Comparison of ENCODE assay signal across 8 mouse cellular contexts in the genomic region with DNA sequence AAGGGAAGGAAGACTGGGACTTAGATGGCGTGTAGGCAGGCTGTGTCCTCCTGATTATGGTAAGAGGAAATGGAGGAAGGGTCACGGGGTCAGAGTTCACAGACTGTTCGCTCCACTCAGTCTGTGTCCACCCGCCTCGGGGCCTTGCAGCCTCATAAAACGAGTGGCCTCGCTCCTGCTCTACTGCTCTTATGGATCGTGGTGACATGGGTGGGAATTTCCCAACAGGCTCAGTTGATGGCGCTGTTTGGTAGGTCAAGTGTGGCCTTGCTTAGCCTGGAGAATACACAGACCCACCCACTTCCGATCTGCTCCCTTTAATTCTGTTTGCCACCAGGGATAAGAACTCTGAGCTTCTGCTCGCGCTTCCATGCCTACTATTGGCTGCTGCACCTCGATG. TPM values are rescaled to one million over a fixed set of nuclear protein-coding genes. Genes with fewer than 3 reads are reported as not detected.
A peak's percentile ranks its signal among the peaks of the same experiment; 100 is the strongest.
DNase-seq lines count a peak whose midpoint lies in the region; ATAC-seq and TF ChIP-seq lines count a peak whose summit lies in the region.

No protein-coding gene starts in this region.

- H3K4me2 ChIP-seq in hindbrain, embryonic 15.5 days, result no peak overlapping the region
- no peak overlapping the region for H3K4me2 ChIP-seq in hindbrain, embryonic 12.5 days (replicated peaks)
- no peak overlapping the region for H3K4me2 ChIP-seq in heart, embryonic 14.5 days (ENCODE audit: low read length)
- H3K4me2 ChIP-seq in midbrain, postnatal 0 days (ENCODE audit: low read depth, low read length, poor library complexity, severe bottlenecking), result no peak overlapping the region

- 40% methylated on average over 13 of the region's 13 CpGs for WGBS in hindbrain, embryonic 15.5 days
- WGBS in hindbrain, embryonic 12.5 days, result 37% methylated on average over 13 of the region's 13 CpGs
- WGBS in heart, embryonic 14.5 days, result 28% methylated on average over 13 of the region's 13 CpGs
- WGBS in limb, embryonic 10.5 days, result 23% methylated on average over 13 of the region's 13 CpGs
- WGBS in midbrain, postnatal 0 days, result 50% methylated on average over 13 of the region's 13 CpGs

- TF ChIP-seq CTCF in midbrain, postnatal 0 days (IDR thresholded peaks at IDR 0.05), result peak; percentile 52

- no peaks in the 10 kb centered on the region for H3K4me1 ChIP-seq in hindbrain, embryonic 15.5 days (replicated peaks)
- H3K4me1 ChIP-seq in hindbrain, embryonic 12.5 days, result no peaks in the 10 kb centered on the region
- 0 out of 4 replicates have a peak, but pooled peaks cover 0 to 2% of the 10 kb centered on the region in 2 experiments for H3K4me1 ChIP-seq in heart, embryonic 14.5 days (ENCODE audit: control insufficient read depth in 2 of 2, insufficient read depth in 2 of 2, low read length in 2 of 2)
- peaks cover 12% of the 10 kb centered on the region for H3K4me1 ChIP-seq in limb, embryonic 10.5 days
- H3K4me1 ChIP-seq in midbrain, postnatal 0 days (ENCODE audit: insufficient read depth, low read length), result no peaks in the 10 kb centered on the region

- H3K27ac ChIP-seq in hindbrain, embryonic 15.5 days (replicated peaks), result no peak overlapping the region
- no peak overlapping the region for H3K27ac ChIP-seq in hindbrain, embryonic 12.5 days
- no peak overlapping the region for H3K27ac ChIP-seq in heart, embryonic 14.5 days (replicated peaks in 1 of 2; ENCODE audit: control insufficient read depth in 1 of 2, insufficient read depth in 1 of 2, low read depth in 2 of 2, low read length in 2 of 2)
- no peak overlapping the region for H3K27ac ChIP-seq in limb, embryonic 10.5 days
- no peak overlapping the region for H3K27ac ChIP-seq in midbrain, postnatal 0 days (ENCODE audit: low read depth, low read length)

- H3K27me3 ChIP-seq in hindbrain, embryonic 15.5 days, result 0 out of 2 replicates have a peak, but pooled peaks cover 2% of the 10 kb centered on the region
- H3K27me3 ChIP-seq in hindbrain, embryonic 12.5 days, result no peaks in the 10 kb centered on the region; the same call in 1 of the 2 replicates
- no peaks in the 10 kb centered on the region for H3K27me3 ChIP-seq in heart, embryonic 14.5 days (ENCODE audit: control insufficient read depth, insufficient read depth, low read length)
- no peaks in the 10 kb centered on the region; the same call in 1 of the 2 replicates for H3K27me3 ChIP-seq in limb, embryonic 10.5 days (ENCODE audit: low read depth, poor library complexity, severe bottlenecking)
- no peaks in the 10 kb centered on the region for H3K27me3 ChIP-seq in midbrain, postnatal 0 days (ENCODE audit: insufficient read depth, low read length)

- no peaks in the 10 kb centered on the region for H3K36me3 ChIP-seq in hindbrain, embryonic 15.5 days
- H3K36me3 ChIP-seq in hindbrain, embryonic 12.5 days, result no peaks in the 10 kb centered on the region
- no peaks in the 10 kb centered on the region for H3K36me3 ChIP-seq in heart, embryonic 14.5 days (ENCODE audit: control insufficient read depth, insufficient read depth, low read length)
- no peaks in the 10 kb centered on the region for H3K36me3 ChIP-seq in limb, embryonic 10.5 days
- no peaks in the 10 kb centered on the region for H3K36me3 ChIP-seq in midbrain, postnatal 0 days (ENCODE audit: insufficient read depth, low read length)

- peak; percentile 26 for DNase-seq in adrenal gland, postnatal 25 days
- peak; percentile 63 for DNase-seq in limb, embryonic 10.5 days (ENCODE audit: low spot score)
- DNase-seq in midbrain, postnatal 0 days (ENCODE audit: low spot score), result peak; percentile 28
- no peak for DNase-seq in left cerebral cortex, adult 8-10 months (ENCODE audit: low spot score in 2 of 2)
- DNase-seq in layer of hippocampus, adult 9-11 months, result no peak

- H3K9ac ChIP-seq in hindbrain, embryonic 15.5 days, result no peak overlapping the region
- H3K9ac ChIP-seq in hindbrain, embryonic 12.5 days, result no peak overlapping the region
- H3K9ac ChIP-seq in heart, embryonic 14.5 days (ENCODE audit: low read length), result no peak overlapping the region
- H3K9ac ChIP-seq in midbrain, postnatal 0 days (replicated peaks; ENCODE audit: low read length, poor library complexity, severe bottlenecking), result no peak overlapping the region

- H3K9me3 ChIP-seq in hindbrain, embryonic 15.5 days, result no peaks in the 10 kb centered on the region
- H3K9me3 ChIP-seq in hindbrain, embryonic 12.5 days (replicated peaks), result no peaks in the 10 kb centered on the region
- no peaks in the 10 kb centered on the region for H3K9me3 ChIP-seq in heart, embryonic 14.5 days (ENCODE audit: control insufficient read depth, low read length)
- no peaks in the 10 kb centered on the region for H3K9me3 ChIP-seq in limb, embryonic 10.5 days (replicated peaks)
- H3K9me3 ChIP-seq in midbrain, postnatal 0 days (ENCODE audit: low read length), result no peaks in the 10 kb centered on the region

- ATAC-seq in hindbrain, embryonic 15.5 days (ENCODE audit: low FRiP score, low read depth), result peak; percentile 52; the same call in 1 of the 2 replicates
- no peak for ATAC-seq in hindbrain, embryonic 12.5 days (ENCODE audit: low FRiP score)
- ATAC-seq in heart, embryonic 14.5 days (ENCODE audit: insufficient number of reproducible peaks, insufficient read depth, low FRiP score, low read depth), result peak; percentile 49; the same call in 1 of the 2 replicates
- no peak for ATAC-seq in midbrain, postnatal 0 days (ENCODE audit: low FRiP score)

- H3K4me3 ChIP-seq in hindbrain, embryonic 15.5 days, result no peak overlapping the region
- no peak overlapping the region for H3K4me3 ChIP-seq in hindbrain, embryonic 12.5 days
- no peak overlapping the region for H3K4me3 ChIP-seq in heart, embryonic 14.5 days (ENCODE audit: control insufficient read depth in 1 of 2, insufficient read depth in 1 of 2, low read depth in 1 of 2, low read length in 2 of 2)
- H3K4me3 ChIP-seq in limb, embryonic 10.5 days, result no peak overlapping the region
- H3K4me3 ChIP-seq in midbrain, postnatal 0 days (ENCODE audit: low read depth, low read length), result no peak overlapping the region

RNA-seq across cellular contexts. Expression of a gene that starts 33.1 kb away (rescaled TPM):
- polyA plus RNA-seq in hindbrain, embryonic 15.5 days (2015; fragmentation: Nextera tagmentation; extraction: Ambion mirVana), result 957 and 969 TPM in 2 replicates
- polyA plus RNA-seq in hindbrain, embryonic 12.5 days (2016; fragmentation: Nextera tagmentation; extraction: Ambion mirVana), result 702 and 781 TPM in 2 replicates
- total RNA-seq in adrenal gland, postnatal 25 days (2021), result 1,418 and 1,524 TPM in 2 replicates
- polyA plus RNA-seq in heart, embryonic 14.5 days (2014; fragmentation: Nextera tagmentation; extraction: Ambion mirVana), result 1,040 and 1,157 TPM in 2 replicates
- 1,367 and 1,406 TPM in 2 replicates for polyA plus RNA-seq in limb, embryonic 10.5 days (2016; fragmentation: Nextera tagmentation; extraction: Ambion mirVana)
- total RNA-seq in midbrain, postnatal 0 days (2014; rRNA removed), result 175 and 183 TPM in 2 replicates
- polyA plus RNA-seq in midbrain, postnatal 0 days (2015; fragmentation: Nextera tagmentation; extraction: Ambion mirVana), result 1,236 and 1,259 TPM in 2 replicates
- 100 to 1,000 TPM; 422 to 473 (median 449) TPM for total RNA-seq in left cerebral cortex, adult 8-10 months (2022)

RNA-seq across cellular contexts. Expression of a gene that starts 43.9 kb away (rescaled TPM):
- 23.8 and 27.3 TPM in 2 replicates for polyA plus RNA-seq in hindbrain, embryonic 15.5 days (2015; fragmentation: Nextera tagmentation; extraction: Ambion mirVana)
- polyA plus RNA-seq in hindbrain, embryonic 12.5 days (2016; fragmentation: Nextera tagmentation; extraction: Ambion mirVana), result 25.7 and 28.2 TPM in 2 replicates
- total RNA-seq in adrenal gland, postnatal 25 days (2021), result 80.4 and 89.0 TPM in 2 replicates
- 12.0 and 12.6 TPM in 2 replicates for polyA plus RNA-seq in heart, embryonic 14.5 days (2014; fragmentation: Nextera tagmentation; extraction: Ambion mirVana)
- 23.8 and 30.8 TPM in 2 replicates for polyA plus RNA-seq in limb, embryonic 10.5 days (2016; fragmentation: Nextera tagmentation; extraction: Ambion mirVana)
- total RNA-seq in midbrain, postnatal 0 days (2014; rRNA removed), result 26.3 and 26.9 TPM in 2 replicates
- polyA plus RNA-seq in midbrain, postnatal 0 days (2015; fragmentation: Nextera tagmentation; extraction: Ambion mirVana), result 15.5 and 17.6 TPM in 2 replicates
- total RNA-seq in left cerebral cortex, adult 8-10 months (2022), result 100 to 1,000 TPM in 3 of 4 experiments, 10 to 100 TPM in 1; 96.3 to 147 (median 119) TPM

Comparison
In these comparisons a context has a peak if more than half of its experiments do, and no peak if none do; other contexts are left out.
1. ATAC-seq: peak in hindbrain, embryonic 15.5 days (single experiment) and heart, embryonic 14.5 days (single experiment); none in hindbrain, embryonic 12.5 days (single experiment) and midbrain, postnatal 0 days (single experiment).
2. DNase-seq: peak in adrenal gland, postnatal 25 days (single experiment), limb, embryonic 10.5 days (single experiment) and midbrain, postnatal 0 days (single experiment); none in left cerebral cortex, adult 8-10 months (0 of 2) and layer of hippocampus, adult 9-11 months (single experiment).